Mouse (Mus musculus): ENCODE data around the gene Anks1b. TPM values are rescaled to one million over a fixed set of nuclear protein-coding genes. Genes with fewer than 3 reads are reported as not detected.

Anks1b gene
- polyA plus RNA-seq, 1 experiment from 2014 or later: 1.8 TPM

GRCm38 (mm10) chr10:90043287-90043686 is 170.0 kb downstream of the Anks1b start:
- Histone ChIP-seq H3K27ac (replicated peaks) (no peak overlapping the region), H3K4me3 (ENCODE audit: low read depth, low read length) (no peak overlapping the region), H3K4me1 (replicated peaks; ENCODE audit: control insufficient read depth, insufficient read depth) (no peaks in the 10 kb centered on the region), H3K4me2 (replicated peaks; ENCODE audit: low read depth) (no peak overlapping the region), H3K9me3 (ENCODE audit: control insufficient read depth, low read length) (no peaks in the 10 kb centered on the region), H3K27me3 (ENCODE audit: control insufficient read depth, insufficient read depth, low read length) (no peaks in the 10 kb centered on the region), H3K36me3 (ENCODE audit: control insufficient read depth, insufficient read depth, low read length) (no peaks in the 10 kb centered on the region), H3K9ac (ENCODE audit: low read length) (no peak overlapping the region)
- no peak for ATAC-seq (ENCODE audit: low FRiP score, low TSS enrichment)
- 11% methylated on average over 5 of the region's 5 CpGs for WGBS
- TF ChIP-seq EP300 (optimal IDR thresholded peaks at IDR 0.05): no peak
- peak; percentile 47 for TF ChIP-seq CTCF (IDR thresholded peaks at IDR 0.05; ENCODE audit: low read depth)
- DNase-seq (ENCODE audit: low spot score): peak; percentile 30

GRCm38 (mm10) chr10:90043773-90044172 is 170.5 kb downstream of the Anks1b start:
- no peak overlapping the region for H3K9ac ChIP-seq (ENCODE audit: low read length)
- H3K4me1 ChIP-seq (replicated peaks; ENCODE audit: control insufficient read depth, insufficient read depth): no peaks in the 10 kb centered on the region
- no peak overlapping the region for H3K4me2 ChIP-seq (replicated peaks; ENCODE audit: low read depth)
- H3K27ac ChIP-seq (replicated peaks): no peak overlapping the region
- ATAC-seq (ENCODE audit: low FRiP score, low TSS enrichment) (no peak), DNase-seq (ENCODE audit: low spot score) (no peak)
- no peaks in the 10 kb centered on the region for H3K27me3 ChIP-seq (ENCODE audit: control insufficient read depth, insufficient read depth, low read length)
- no peaks in the 10 kb centered on the region for H3K36me3 ChIP-seq (ENCODE audit: control insufficient read depth, insufficient read depth, low read length)
- WGBS: 52% methylated on average over 2 of the region's 2 CpGs
- TF ChIP-seq EP300 (optimal IDR thresholded peaks at IDR 0.05) (no peak), CTCF (IDR thresholded peaks at IDR 0.05; ENCODE audit: low read depth) (peak; percentile 53)
- no peak overlapping the region for H3K4me3 ChIP-seq (ENCODE audit: low read depth, low read length)
- H3K9me3 ChIP-seq (ENCODE audit: control insufficient read depth, low read length): no peaks in the 10 kb centered on the region

- Histone ChIP-seq H3K36me3 (ENCODE audit: control insufficient read depth, insufficient read depth, low read length) (no peaks in the 10 kb centered on the region), H3K9me3 (ENCODE audit: control insufficient read depth, low read length) (no peaks in the 10 kb centered on the region), H3K4me3 (ENCODE audit: low read depth, low read length) (no peak overlapping the region), H3K9ac (ENCODE audit: low read length) (no peak overlapping the region), H3K4me2 (replicated peaks; ENCODE audit: low read depth) (no peak overlapping the region), H3K4me1 (replicated peaks; ENCODE audit: control insufficient read depth, insufficient read depth) (no peaks in the 10 kb centered on the region), H3K27ac (replicated peaks) (no peak overlapping the region), H3K27me3 (ENCODE audit: control insufficient read depth, insufficient read depth, low read length) (no peaks in the 10 kb centered on the region)
- no peak for TF ChIP-seq CTCF (IDR thresholded peaks at IDR 0.05; ENCODE audit: low read depth)
- TF ChIP-seq EP300 (optimal IDR thresholded peaks at IDR 0.05): no peak
- ATAC-seq (ENCODE audit: low FRiP score, low TSS enrichment) (no peak), DNase-seq (ENCODE audit: low spot score) (no peak)
- WGBS: 73% methylated on average over 8 of the region's 8 CpGs
Measured at GRCm38 (mm10) chr10:90044229-90044628, 170.9 kb downstream of the Anks1b start.

DNA sequence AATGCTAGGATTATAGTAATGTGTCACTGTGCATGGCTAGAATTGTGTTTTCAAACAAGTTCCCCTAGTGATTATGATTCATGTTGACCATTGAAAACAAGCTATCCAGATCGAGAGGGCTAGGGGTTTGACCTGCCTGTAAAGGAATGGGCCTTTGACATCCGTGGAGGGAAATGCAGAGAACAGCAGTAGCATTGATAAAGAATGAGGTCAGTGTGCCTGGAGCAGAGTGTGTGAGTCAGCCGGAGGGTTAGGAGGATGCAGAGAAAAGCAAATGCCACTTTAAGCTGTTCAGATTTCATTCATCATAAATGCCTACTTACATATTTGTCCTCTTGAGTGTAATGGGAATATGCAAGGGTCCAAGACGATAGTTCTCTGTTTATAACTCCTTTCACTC is 195.3 kb downstream of the Anks1b start:
- H3K4me2 ChIP-seq (replicated peaks; ENCODE audit: low read depth): no peak overlapping the region
- no peak overlapping the region for H3K9ac ChIP-seq (ENCODE audit: low read length)
- DNase-seq (ENCODE audit: low spot score) (no peak), ATAC-seq (ENCODE audit: low FRiP score, low TSS enrichment) (no peak)
- TF ChIP-seq EP300 (optimal IDR thresholded peaks at IDR 0.05) (no peak), CTCF (IDR thresholded peaks at IDR 0.05; ENCODE audit: low read depth) (no peak)
- no peaks in the 10 kb centered on the region for H3K36me3 ChIP-seq (ENCODE audit: control insufficient read depth, insufficient read depth, low read length)
- H3K9me3 ChIP-seq (ENCODE audit: control insufficient read depth, low read length): no peaks in the 10 kb centered on the region
- WGBS: 46% methylated on average over 4 of the region's 4 CpGs
- H3K27ac ChIP-seq (replicated peaks): no peak overlapping the region
- no peaks in the 10 kb centered on the region for H3K4me1 ChIP-seq (replicated peaks; ENCODE audit: control insufficient read depth, insufficient read depth)
- no peak overlapping the region for H3K4me3 ChIP-seq (ENCODE audit: low read depth, low read length)
- H3K27me3 ChIP-seq (ENCODE audit: control insufficient read depth, insufficient read depth, low read length): no peaks in the 10 kb centered on the region

GRCm38 (mm10) chr10:90077930-90078329 is 204.6 kb downstream of the Anks1b start:
- H3K4me1 ChIP-seq (replicated peaks; ENCODE audit: control insufficient read depth, insufficient read depth): no peaks in the 10 kb centered on the region
- no peak overlapping the region for H3K27ac ChIP-seq (replicated peaks)
- H3K4me2 ChIP-seq (replicated peaks; ENCODE audit: low read depth): no peak overlapping the region
- no peaks in the 10 kb centered on the region for H3K9me3 ChIP-seq (ENCODE audit: control insufficient read depth, low read length)
- 89% methylated on average over 9 of the region's 9 CpGs for WGBS
- TF ChIP-seq EP300 (optimal IDR thresholded peaks at IDR 0.05): no peak
- no peak for TF ChIP-seq CTCF (IDR thresholded peaks at IDR 0.05; ENCODE audit: low read depth)
- ATAC-seq (ENCODE audit: low FRiP score, low TSS enrichment) (no peak), DNase-seq (ENCODE audit: low spot score) (no peak)
- no peaks in the 10 kb centered on the region for H3K36me3 ChIP-seq (ENCODE audit: control insufficient read depth, insufficient read depth, low read length)
- no peak overlapping the region for H3K9ac ChIP-seq (ENCODE audit: low read length)
- H3K27me3 ChIP-seq (ENCODE audit: control insufficient read depth, insufficient read depth, low read length): no peaks in the 10 kb centered on the region
- no peak overlapping the region for H3K4me3 ChIP-seq (ENCODE audit: low read depth, low read length)

DNA sequence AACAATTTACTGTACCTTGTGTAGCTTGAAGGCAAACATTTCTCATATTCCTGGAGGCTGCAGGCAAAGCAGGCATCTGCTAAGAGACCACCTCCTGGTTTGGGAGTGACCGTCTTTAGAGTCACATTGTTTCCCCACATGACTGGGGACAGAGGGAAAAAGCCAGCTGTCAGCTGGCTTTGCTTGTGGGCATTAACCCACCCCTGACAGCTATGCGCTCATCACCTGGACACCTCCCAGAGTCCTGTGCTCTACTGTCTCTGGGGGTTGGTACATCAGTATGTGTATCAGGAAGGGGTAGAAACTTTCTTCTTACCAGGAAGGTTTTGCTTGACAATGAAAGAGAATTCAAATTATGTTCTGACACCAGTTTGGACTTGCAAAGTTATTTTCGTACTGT is 207.8 kb downstream of the Anks1b start:
- Histone ChIP-seq H3K27ac (replicated peaks) (no peak overlapping the region), H3K36me3 (ENCODE audit: control insufficient read depth, insufficient read depth, low read length) (no peaks in the 10 kb centered on the region), H3K4me3 (ENCODE audit: low read depth, low read length) (no peak overlapping the region), H3K9ac (ENCODE audit: low read length) (no peak overlapping the region), H3K27me3 (ENCODE audit: control insufficient read depth, insufficient read depth, low read length) (no peaks in the 10 kb centered on the region), H3K4me1 (replicated peaks; ENCODE audit: control insufficient read depth, insufficient read depth) (no peaks in the 10 kb centered on the region), H3K4me2 (replicated peaks; ENCODE audit: low read depth) (no peak overlapping the region), H3K9me3 (ENCODE audit: control insufficient read depth, low read length) (no peaks in the 10 kb centered on the region)
- DNase-seq (ENCODE audit: low spot score) (no peak), ATAC-seq (ENCODE audit: low FRiP score, low TSS enrichment) (no peak)
- TF ChIP-seq CTCF (IDR thresholded peaks at IDR 0.05; ENCODE audit: low read depth): no peak
- TF ChIP-seq EP300 (optimal IDR thresholded peaks at IDR 0.05): no peak
- WGBS: 52% methylated on average over 3 of the region's 3 CpGs
